Mouse (Mus musculus): ENCODE measurements around the gene Gm20431. TPM values are rescaled to one million over a fixed set of nuclear protein-coding genes. Genes with fewer than 3 reads are reported as not detected.

Gene Gm20431
- total RNA-seq, 2 experiments from 2014 or later = 3.7 to 11.5 TPM

- TF ChIP-seq CTCF (IDR thresholded peaks at IDR 0.05) = no peak
- intact Hi-C loops (cut with DNase I) = no loop called here
- no peak for DNase-seq
- Histone ChIP-seq H3K27ac (no peak overlapping the region), H3K4me3 (no peak overlapping the region)
These were observed 61.4 kb downstream of the Gm20431 start for GRCm38 (mm10) chr2:167599917-167600316.

DNA sequence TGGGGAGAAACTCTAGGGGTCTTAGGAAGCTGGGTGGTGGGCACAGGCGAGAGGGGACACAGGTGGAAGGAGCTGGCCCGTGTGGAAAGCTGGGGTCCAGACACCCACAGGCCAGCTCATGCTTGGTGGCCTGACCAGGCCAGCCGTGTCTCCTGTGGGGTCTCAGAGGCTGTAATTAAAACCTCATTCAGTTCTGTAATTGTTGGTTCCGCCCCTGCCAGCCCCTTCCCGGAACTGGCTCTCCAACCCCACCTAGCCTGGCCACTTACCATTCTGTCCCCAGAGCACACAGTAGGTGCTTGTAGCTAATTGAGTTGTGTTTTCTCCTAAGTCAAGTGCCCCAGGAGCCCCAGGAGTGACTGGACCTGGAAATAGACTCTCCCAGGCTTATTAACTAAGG lies 62.1 kb downstream of the Gm20431 start:
- H3K4me3 ChIP-seq = no peak overlapping the region
- TF ChIP-seq CTCF (IDR thresholded peaks at IDR 0.05) = no peak
- H3K27ac ChIP-seq = no peak overlapping the region
- intact Hi-C loops (cut with DNase I) = no loop called here
- no peak for DNase-seq

- intact Hi-C loops (cut with DNase I) = no loop called here
- peak overlapping the region; percentile 72 for H3K27ac ChIP-seq
- DNase-seq = peak; percentile 73
- no peak for TF ChIP-seq CTCF (IDR thresholded peaks at IDR 0.05)
- H3K4me3 ChIP-seq = peak overlapping the region; percentile 48
These were observed 63.7 kb downstream of the Gm20431 start for GRCm38 (mm10) chr2:167597492-167598186.

DNA sequence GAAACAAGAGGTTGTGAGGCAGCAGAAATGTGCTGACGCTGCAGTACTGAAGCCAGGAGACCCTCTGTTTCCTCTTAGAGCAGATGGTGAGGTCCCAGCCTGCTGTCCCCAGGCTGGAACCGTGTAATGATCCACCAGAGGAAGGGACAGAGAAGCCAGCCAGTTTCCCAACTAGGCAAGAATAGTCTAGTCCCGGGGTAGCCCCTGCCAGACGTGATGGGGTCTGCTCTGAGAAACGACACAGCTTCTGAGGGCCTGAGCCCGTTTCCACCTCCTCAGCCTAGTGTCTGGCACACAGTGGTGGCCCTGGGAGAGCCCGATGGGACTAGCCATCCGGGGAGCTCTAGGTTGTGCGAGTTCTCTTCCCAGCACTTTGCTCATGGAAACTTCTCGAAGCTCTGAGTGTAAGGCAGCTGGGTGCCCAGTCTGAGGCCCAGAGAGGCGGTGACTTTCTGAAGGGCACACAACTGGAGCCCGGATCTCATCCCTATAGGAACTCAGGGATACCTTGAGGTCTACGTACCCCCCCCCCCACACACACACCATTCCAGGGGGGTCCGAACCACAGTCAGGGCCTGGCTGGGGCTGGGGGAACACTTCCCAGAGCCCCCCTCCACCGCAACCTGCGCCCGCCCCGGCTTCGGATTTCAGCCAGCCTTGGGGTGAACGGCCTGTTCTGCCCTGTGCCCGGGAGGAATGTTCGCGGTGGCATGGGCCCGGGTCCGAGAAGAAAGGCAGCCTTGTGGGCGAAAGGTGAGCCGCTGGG lies 64.4 kb downstream of the Gm20431 start:
- no peak for DNase-seq
- TF ChIP-seq CTCF (IDR thresholded peaks at IDR 0.05) = no peak
- Histone ChIP-seq H3K4me3 (peak overlapping the region; percentile 48), H3K27ac (peak overlapping the region; percentile 72)
- intact Hi-C loops (cut with DNase I) = no loop called here

- Histone ChIP-seq H3K4me3 (peak overlapping the region; percentile 26; the same call in 1 of the 2 replicates), H3K27ac (peak overlapping the region; percentile 78)
- no peak for TF ChIP-seq CTCF (IDR thresholded peaks at IDR 0.05)
- intact Hi-C loops (cut with DNase I) = no loop called here
- no peak for DNase-seq
These were observed 65.0 kb downstream of the Gm20431 start for GRCm38 (mm10) chr2:167596262-167596661.

DNA sequence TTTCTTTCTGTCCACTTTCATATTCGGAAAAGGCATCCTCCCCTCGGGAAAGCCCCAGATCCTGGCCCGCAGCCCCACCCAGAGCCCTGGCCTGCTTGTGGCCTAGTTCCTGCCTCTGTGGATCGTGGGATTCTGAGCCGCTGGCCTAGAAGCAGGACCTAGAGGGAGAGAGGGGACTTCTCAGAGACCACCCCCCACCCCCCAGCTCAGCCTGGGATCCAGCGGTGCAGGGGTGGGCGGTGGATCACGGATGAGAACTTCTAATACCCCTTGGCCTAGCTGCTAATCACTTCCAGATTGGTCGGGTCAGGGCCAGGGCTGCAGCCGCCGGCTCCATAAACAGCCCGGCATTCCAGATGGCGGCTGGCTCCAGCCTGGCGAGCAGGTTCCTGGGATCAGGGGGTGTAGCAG lies 65.5 kb downstream of the Gm20431 start:
- TF ChIP-seq CTCF (IDR thresholded peaks at IDR 0.05) = no peak
- Histone ChIP-seq H3K27ac (peak overlapping the region; percentile 78), H3K4me3 (peak overlapping the region; percentile 26)
- peak; percentile 85 for DNase-seq
- intact Hi-C loops (cut with DNase I) = no loop called here

DNA sequence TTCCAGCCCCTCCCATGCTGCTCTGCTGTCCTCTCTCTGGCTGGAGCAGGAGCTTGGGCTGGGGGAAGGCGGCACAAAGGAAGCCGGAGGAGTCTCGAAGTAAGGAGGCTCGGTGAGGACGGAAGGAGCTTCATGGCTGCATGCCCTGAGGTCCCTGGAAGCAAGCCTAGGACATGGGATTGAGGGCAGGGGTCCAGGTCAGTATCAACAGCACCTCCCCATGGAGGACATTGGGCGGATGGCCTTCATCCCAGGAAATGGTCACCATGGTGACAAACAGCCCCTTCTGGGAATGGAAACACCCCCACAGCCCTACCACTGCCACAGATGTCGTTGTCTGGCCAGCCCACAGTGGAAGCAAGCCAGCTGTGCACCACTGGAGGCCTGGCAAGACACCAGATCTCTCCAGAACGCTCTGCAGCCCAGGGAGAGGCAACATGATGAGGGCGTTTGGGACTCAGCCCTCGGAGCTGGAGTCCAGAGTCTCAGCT lies 66.8 kb downstream of the Gm20431 start:
- intact Hi-C loops (cut with DNase I) = no loop called here
- DNase-seq = peak; percentile 92
- peak overlapping the region; percentile 13; the same call in 1 of the 2 replicates for H3K4me3 ChIP-seq
- H3K27ac ChIP-seq = peak overlapping the region; percentile 78
- peak; percentile 20; the same call in 1 of the 2 replicates for TF ChIP-seq CTCF (IDR thresholded peaks at IDR 0.05)

GRCm38 (mm10) chr2:167593551-167594250 lies 67.6 kb downstream of the Gm20431 start:
- DNase-seq = no peak
- intact Hi-C loops (cut with DNase I) = no loop called here
- TF ChIP-seq CTCF (IDR thresholded peaks at IDR 0.05) = no peak
- Histone ChIP-seq H3K4me3 (no peak overlapping the region), H3K27ac (peak overlapping the region; percentile 78)

- intact Hi-C loops (cut with DNase I) = loop anchor here (2.0 kb wide), 1 partner anchor 18 kb away; no protein-coding TSS in a partner anchor
- no peak for TF ChIP-seq CTCF (IDR thresholded peaks at IDR 0.05)
- Histone ChIP-seq H3K4me3 (peak overlapping the region; percentile 72), H3K27ac (peak overlapping the region; percentile 88)
- peak; percentile 68 for DNase-seq
These were observed 72.3 kb downstream of the Gm20431 start for GRCm38 (mm10) chr2:167588774-167589577.

- peak overlapping the region; percentile 76 for H3K27ac ChIP-seq
- H3K4me3 ChIP-seq = no peak overlapping the region
- intact Hi-C loops (cut with DNase I) = no loop called here
- DNase-seq = peak; percentile 32
- TF ChIP-seq CTCF (IDR thresholded peaks at IDR 0.05) = no peak
These were observed 74.3 kb downstream of the Gm20431 start for GRCm38 (mm10) chr2:167586976-167587375.

GRCm38 (mm10) chr2:167586041-167586440 lies 75.3 kb downstream of the Gm20431 start:
- intact Hi-C loops (cut with DNase I) = no loop called here
- Histone ChIP-seq H3K4me3 (peak overlapping the region; percentile 17; the same call in 1 of the 2 replicates), H3K27ac (peak overlapping the region; percentile 76)
- no peak for TF ChIP-seq CTCF (IDR thresholded peaks at IDR 0.05)
- DNase-seq = peak; percentile 52

GRCm38 (mm10) chr2:167585273-167585672 lies 76.0 kb downstream of the Gm20431 start:
- Histone ChIP-seq H3K27ac (peak overlapping the region; percentile 43), H3K4me3 (no peak overlapping the region)
- no peak for TF ChIP-seq CTCF (IDR thresholded peaks at IDR 0.05)
- no peak for DNase-seq
- intact Hi-C loops (cut with DNase I) = no loop called here
